Mouse (Mus musculus): ENCODE data around the gene Tent5c. TPM values are rescaled to one million over a fixed set of nuclear protein-coding genes. Genes with fewer than 3 reads are reported as not detected.

The Tent5c gene
- 5.2 and 10.2 TPM in 2 replicates for polyA plus RNA-seq (2012; rRNA removed)

DNA sequence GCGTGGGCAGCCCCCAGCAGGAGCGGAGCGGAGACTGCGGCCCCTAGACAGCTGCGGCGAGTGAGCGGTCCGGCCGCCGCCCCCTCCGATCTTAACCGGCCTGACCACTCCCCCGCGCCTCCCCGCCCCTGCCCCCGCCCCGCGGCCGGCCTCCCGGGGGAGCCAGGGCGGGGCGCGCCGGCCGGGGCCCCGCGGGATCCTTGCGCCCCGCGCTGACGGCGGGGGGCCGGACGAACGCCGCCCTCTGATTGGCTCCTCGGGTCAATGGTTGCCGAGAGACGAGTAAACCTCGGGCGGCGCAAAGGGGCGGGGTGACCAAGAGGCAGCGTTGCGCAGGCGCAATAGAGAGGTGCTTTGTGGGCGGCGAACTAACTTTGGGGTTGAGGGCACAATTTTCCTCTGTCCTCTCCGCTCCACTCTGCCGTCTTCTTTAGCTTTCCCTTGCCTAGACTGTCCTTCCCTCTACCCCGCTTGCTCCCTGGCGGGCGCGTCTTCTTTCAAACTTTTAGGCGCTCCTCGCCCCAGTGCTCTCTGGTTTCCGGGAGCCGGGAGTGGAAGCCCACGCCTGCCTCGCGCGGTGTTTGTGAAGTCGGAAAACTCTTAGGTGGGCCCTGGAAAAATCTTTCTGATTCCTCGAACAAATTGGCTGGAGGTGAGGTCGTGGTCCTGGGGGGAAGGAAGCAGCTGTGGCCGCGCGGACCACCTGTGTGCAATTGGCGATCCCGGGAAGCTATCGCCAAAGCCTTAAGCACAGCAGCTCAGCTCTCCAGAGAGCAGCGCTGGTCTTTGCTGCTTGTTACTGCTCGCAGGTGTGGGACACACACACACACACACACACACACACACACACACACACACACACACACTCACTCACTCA, at the start of gene Tent5c:
TSS of gene Tent5c (minus strand) at position 192 of the 877 bp plus-strand sequence.

Other genes starting within 250 kb of the Tent5c start
- gene Man1a2, start 196.2 kb upstream of the Tent5c start, polyA plus RNA-seq (2012; rRNA removed), result 9.5 and 22.9 TPM in 2 replicates

Data from stomach, adult 2 months (tissue).